Mouse (Mus musculus) liver, adult 2 months (tissue): Measurements from ENCODE around the gene Hoxa5.

Source experiments
- CTCF ChIP-seq: fragments of 200-500 bp; IDR thresholded peaks from 2 replicates; pipeline ENCODE4 v1.5.1; 2011; ENCODE audit warnings: low read depth, low read length, control low read depth
- POLR2A ChIP-seq: fragments of 200-500 bp; IDR thresholded peaks from 2 replicates; pipeline ENCODE4 v1.6.1; 2011; ENCODE audit warnings: low read length, control low read depth; ENCODE audit not compliant: insufficient read depth; ENCODE audit errors: extremely low read depth

DNA sequence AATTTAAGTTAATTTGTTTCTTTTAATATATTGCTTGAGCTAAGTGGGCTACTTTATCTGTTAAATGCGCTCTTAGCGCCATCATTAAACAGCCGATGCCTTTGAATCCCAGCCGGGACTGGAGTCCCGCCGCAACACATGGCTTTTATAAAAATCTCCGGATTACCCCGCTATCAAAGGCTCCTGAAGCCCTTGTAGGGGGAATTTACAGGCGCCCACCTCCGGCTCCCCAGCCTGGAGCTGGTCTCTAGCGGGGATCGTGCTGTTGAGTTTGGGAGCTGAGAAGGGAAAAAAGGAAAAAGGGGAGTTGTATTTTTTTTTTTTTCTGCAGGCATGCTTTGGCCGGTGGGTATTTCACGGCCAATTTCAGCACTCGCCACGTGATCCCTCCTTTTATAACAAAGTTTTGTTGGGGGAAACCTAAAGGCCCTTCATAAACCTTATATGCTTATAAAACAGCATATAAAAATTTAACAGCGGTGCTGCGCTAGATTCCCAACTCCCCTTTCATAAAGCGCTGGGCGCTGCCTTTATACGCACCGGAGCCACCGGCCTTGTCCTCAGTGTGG is 40.2 kb upstream of the Hoxa5 start:
- TF ChIP-seq POLR2A: no peak
- no peak for TF ChIP-seq CTCF
